Comparison of ENCODE assay signal across 16 mouse cellular contexts in genomic region chr19:26864975-26865690, GRCm38 (mm10). TPM values are rescaled to one million over a fixed set of nuclear protein-coding genes. Genes with fewer than 3 reads are reported as not detected.
DNase-seq lines count a peak whose midpoint lies in the region; ATAC-seq lines count a peak whose summit lies in the region.
"Had no signal": no experiment of that assay in that cellular context is flagged by ENCODE, and none has a peak within 500 bp of the region (broad histone marks: within the 10 kb centered on the region; RNA-seq: fewer than 3 reads in every experiment).

No protein-coding gene starts in this region.

- peak overlapping the region; percentile 72 for H3K27ac ChIP-seq in forebrain, embryonic 10.5 days
- H3K27ac ChIP-seq in forebrain, embryonic 11.5 days (ENCODE audit: low read depth, low read length), result no peak overlapping the region
- H3K27ac ChIP-seq in kidney, embryonic 16.5 days (ENCODE audit: low read length), result peak overlapping the region; percentile 89
- peak overlapping the region; percentile 55 for H3K27ac ChIP-seq in midbrain, embryonic 14.5 days (replicated peaks; ENCODE audit: low read depth, low read length)
- H3K27ac ChIP-seq: layer of hippocampus, adult 2 months had no signal

- DNase-seq in forebrain, embryonic 10.5 days (ENCODE audit: extremely low spot score, low spot score), result no peak
- DNase-seq in forebrain, embryonic 11.5 days (ENCODE audit: low spot score), result no peak
- no peak for DNase-seq in kidney, adult 18-20 months
- peak; percentile 57 for DNase-seq in embryo, embryonic 10.5 days (ENCODE audit: low spot score)
- DNase-seq in midbrain, embryonic 14.5 days, result peak; percentile 52
- no peak for DNase-seq in cerebellum, adult 9-10 months
- no peak for DNase-seq in B cell, adult 2 months
- DNase-seq: adrenal gland, adult 8-10 months; cerebellum, postnatal 36 days; gastrocnemius, postnatal 25 days; spleen, adult 18-20 months had no signal

- peaks cover 42% of the 10 kb centered on the region for H3K4me1 ChIP-seq in forebrain, embryonic 10.5 days
- peaks cover 9% of the 10 kb centered on the region; the same call in 1 of the 2 replicates for H3K4me1 ChIP-seq in forebrain, embryonic 11.5 days (replicated peaks; ENCODE audit: control insufficient read depth, insufficient read depth, low read length)
- H3K4me1 ChIP-seq in kidney, embryonic 16.5 days (ENCODE audit: insufficient read depth, low read length), result peaks cover 44% of the 10 kb centered on the region
- peaks cover 18% of the 10 kb centered on the region for H3K4me1 ChIP-seq in midbrain, embryonic 14.5 days (ENCODE audit: control insufficient read depth, insufficient read depth, low read length)

- WGBS in forebrain, embryonic 10.5 days, result 87% methylated on average over 15 of the region's 15 CpGs
- WGBS in forebrain, embryonic 11.5 days, result 73% methylated on average over 15 of the region's 15 CpGs
- 63% methylated on average over 15 of the region's 15 CpGs for WGBS in kidney, embryonic 16.5 days
- WGBS in midbrain, embryonic 14.5 days, result 36% methylated on average over 15 of the region's 15 CpGs

- no peak overlapping the region for H3K4me3 ChIP-seq in forebrain, embryonic 10.5 days
- H3K4me3 ChIP-seq in forebrain, embryonic 11.5 days (ENCODE audit: low read depth, low read length), result no peak overlapping the region
- no peak overlapping the region for H3K4me3 ChIP-seq in kidney, embryonic 16.5 days (ENCODE audit: low read length)
- H3K4me3 ChIP-seq in midbrain, embryonic 14.5 days (replicated peaks; ENCODE audit: low read depth, low read length), result no peak overlapping the region
- H3K4me3 ChIP-seq: layer of hippocampus, adult 2 months had no signal

- no peaks in the 10 kb centered on the region for H3K9me3 ChIP-seq in forebrain, embryonic 10.5 days
- no peaks in the 10 kb centered on the region for H3K9me3 ChIP-seq in forebrain, embryonic 11.5 days (ENCODE audit: control insufficient read depth, low read length)
- no peaks in the 10 kb centered on the region for H3K9me3 ChIP-seq in kidney, embryonic 16.5 days (ENCODE audit: low read length)
- no peaks in the 10 kb centered on the region for H3K9me3 ChIP-seq in midbrain, embryonic 14.5 days (ENCODE audit: control insufficient read depth, low read length)

- no peak overlapping the region for H3K9ac ChIP-seq in forebrain, embryonic 11.5 days (ENCODE audit: low read length)
- no peak overlapping the region for H3K9ac ChIP-seq in kidney, embryonic 16.5 days (replicated peaks; ENCODE audit: low read length)
- H3K9ac ChIP-seq in midbrain, embryonic 14.5 days (replicated peaks; ENCODE audit: low read length), result no peak overlapping the region

- no peaks in the 10 kb centered on the region for H3K27me3 ChIP-seq in forebrain, embryonic 10.5 days (ENCODE audit: poor library complexity, severe bottlenecking)
- H3K27me3 ChIP-seq in forebrain, embryonic 11.5 days (ENCODE audit: control insufficient read depth, insufficient read depth, low read length), result no peaks in the 10 kb centered on the region
- H3K27me3 ChIP-seq in kidney, embryonic 16.5 days (ENCODE audit: insufficient read depth, low read length), result no peaks in the 10 kb centered on the region
- H3K27me3 ChIP-seq in midbrain, embryonic 14.5 days (ENCODE audit: control insufficient read depth, insufficient read depth, low read length), result no peaks in the 10 kb centered on the region

- ATAC-seq in forebrain, embryonic 11.5 days (replicated peaks; ENCODE audit: low FRiP score), result no peak
- no peak for ATAC-seq in kidney, embryonic 16.5 days (ENCODE audit: low FRiP score, low TSS enrichment)
- ATAC-seq in midbrain, embryonic 14.5 days (ENCODE audit: low FRiP score, low TSS enrichment), result peak; percentile 14; the same call in 1 of the 2 replicates
- ATAC-seq: intestine, embryonic 16.5 days had no signal

- no peak overlapping the region for H3K4me2 ChIP-seq in forebrain, embryonic 11.5 days (ENCODE audit: low read depth, low read length, severe bottlenecking)
- H3K4me2 ChIP-seq in kidney, embryonic 16.5 days (replicated peaks; ENCODE audit: low read depth, low read length), result peak overlapping the region; percentile 12; the same call in 1 of the 2 replicates
- no peak overlapping the region for H3K4me2 ChIP-seq in midbrain, embryonic 14.5 days (ENCODE audit: low read length)

- H3K36me3 ChIP-seq in forebrain, embryonic 10.5 days (replicated peaks), result no peaks in the 10 kb centered on the region
- no peaks in the 10 kb centered on the region for H3K36me3 ChIP-seq in forebrain, embryonic 11.5 days (ENCODE audit: control insufficient read depth, insufficient read depth, low read length)
- no peaks in the 10 kb centered on the region for H3K36me3 ChIP-seq in kidney, embryonic 16.5 days (ENCODE audit: insufficient read depth, low read length)
- H3K36me3 ChIP-seq in midbrain, embryonic 14.5 days (ENCODE audit: control insufficient read depth, insufficient read depth, low read length), result no peaks in the 10 kb centered on the region

RNA-seq across cellular contexts. Expression of gene Gm815, which starts 20.5 kb away (rescaled TPM):
- not detected in 2 replicates for polyA plus RNA-seq in forebrain, embryonic 10.5 days (2016; fragmentation: Nextera tagmentation; extraction: Ambion mirVana)
- polyA plus RNA-seq in forebrain, embryonic 11.5 days (2014; fragmentation: Nextera tagmentation; extraction: Ambion mirVana), result not detected in 2 replicates
- polyA plus RNA-seq in kidney, embryonic 16.5 days (2015; fragmentation: Nextera tagmentation; extraction: Ambion mirVana), result 0.23 TPM in 1 of 2 replicates, not detected in the other
- not detected in 2 replicates for polyA plus RNA-seq in midbrain, embryonic 14.5 days (2014; fragmentation: Nextera tagmentation; extraction: Ambion mirVana)
- polyA plus RNA-seq: heart, embryonic 16.5 days; intestine, embryonic 16.5 days; liver, adult 2 months had no signal

Comparison
In these comparisons a context has a peak if more than half of its experiments do, and no peak if none do; other contexts are left out.
1. DNase-seq: peak in embryo, embryonic 10.5 days (single experiment) and midbrain, embryonic 14.5 days (single experiment); none in forebrain, embryonic 10.5 days (single experiment), forebrain, embryonic 11.5 days (single experiment), kidney, adult 18-20 months (single experiment), cerebellum, adult 9-10 months (single experiment) and B cell, adult 2 months (0 of 2).